Mouse (Mus musculus) small intestine, adult 10 weeks (tissue): ENCODE data around the gene Olfr1463. TPM values are rescaled to one million over a fixed set of nuclear protein-coding genes. Genes with fewer than 3 reads are reported as not detected.

Experiments
- polyA plus RNA-seq: library from polyadenylated mRNA; stranded (reverse); fragments of 350-450 nt; fragmentation: Illumina TruSeq; extraction: RNeasy Lipid Tissue Mini Kit (QIAGEN cat#74804); gene quantifications from one replicate; pipeline ENCODE4 v1.2.3, GENCODE M21; 2014; ENCODE audit warnings: low replicate concordance

Gene Olfr1463
- not detected for polyA plus RNA-seq

DNA sequence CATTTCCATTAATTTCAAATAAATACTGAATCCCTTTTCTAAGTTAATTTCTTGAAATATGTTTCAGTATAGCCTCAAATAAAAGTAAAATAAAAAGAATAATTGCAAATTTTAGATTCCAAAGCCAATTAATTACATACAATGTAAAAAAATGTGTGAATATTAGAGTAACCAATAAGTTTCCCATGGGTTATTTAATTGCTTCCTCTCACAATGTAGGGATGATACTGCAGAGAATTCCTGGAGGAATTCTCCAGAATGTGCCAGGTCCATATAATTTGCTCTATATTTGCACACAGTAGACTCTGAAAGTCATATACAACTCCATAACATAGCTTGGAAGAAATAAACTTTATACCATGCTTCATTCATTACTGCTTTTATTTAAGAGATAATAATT, at the start of gene Olfr1463:
Olfr1463 (plus strand) TSS at position 301 of the 400 bp plus-strand sequence.

DNA sequence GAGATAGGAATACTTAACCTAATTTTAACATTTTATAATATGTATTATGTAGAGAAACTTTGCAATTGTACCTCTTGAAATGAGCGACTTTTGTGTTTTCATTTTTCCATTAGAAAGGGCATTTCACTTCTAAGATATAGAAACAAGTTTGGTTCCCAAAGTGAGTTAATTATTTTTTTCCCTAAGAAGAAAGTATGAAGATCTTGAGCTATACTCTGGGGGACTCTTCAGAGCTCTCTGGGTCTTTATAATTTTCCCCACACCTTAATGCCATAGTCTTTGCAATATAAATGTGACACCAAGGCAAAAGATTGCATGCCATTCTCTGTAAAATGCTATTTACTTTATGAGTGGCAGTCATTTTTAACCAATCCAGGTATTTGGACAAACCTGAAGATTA, 45.7 kb upstream of the Olfr1463 start, which contains the start of gene Olfr1462:
Olfr1462 (plus strand) TSS at position 301 of the 400 bp plus-strand sequence.

Other genes starting within 250 kb of the Olfr1463 start
- not detected for gene Olfr1451, start 236.3 kb upstream of the Olfr1463 start, polyA plus RNA-seq
- gene Olfr1453, start 203.0 kb upstream of the Olfr1463 start, polyA plus RNA-seq = not detected
- not detected for gene Olfr1454, start 170.7 kb upstream of the Olfr1463 start, polyA plus RNA-seq
- not detected for gene Olfr1457, start 133.4 kb upstream of the Olfr1463 start, polyA plus RNA-seq
- not detected for gene Olfr1458, start 124.6 kb upstream of the Olfr1463 start, polyA plus RNA-seq
- not detected for gene Olfr1459, start 81.8 kb upstream of the Olfr1463 start, polyA plus RNA-seq
- not detected for gene Olfr1461, start 68.3 kb upstream of the Olfr1463 start, polyA plus RNA-seq
- not detected for gene Olfr1462, start 45.6 kb upstream of the Olfr1463 start, polyA plus RNA-seq
- not detected for gene Olfr1465, start 84.2 kb downstream of the Olfr1463 start, polyA plus RNA-seq
- not detected for gene Olfr1466, start 107.5 kb downstream of the Olfr1463 start, polyA plus RNA-seq
- gene Olfr1467, start 130.9 kb downstream of the Olfr1463 start, polyA plus RNA-seq = not detected
- gene Olfr1469, start 176.5 kb downstream of the Olfr1463 start, polyA plus RNA-seq = not detected
- not detected for gene Olfr1471, start 212.1 kb downstream of the Olfr1463 start, polyA plus RNA-seq
- gene Olfr1472, start 224.8 kb downstream of the Olfr1463 start, polyA plus RNA-seq = not detected
- gene Olfr1474, start 238.2 kb downstream of the Olfr1463 start, polyA plus RNA-seq = not detected
- gene Olfr1475, start 248.9 kb downstream of the Olfr1463 start, polyA plus RNA-seq = not detected